Mouse (Mus musculus) ES-Bruce4 (cell line): ENCODE results near the gene Mier3.
"Not testable (repeated sequence)": the region's sequence is repeated elsewhere in the genome, so short reads cannot be mapped to it uniquely, and the experiment has no call there.

Experiments used
- CTCF ChIP-seq: IDR thresholded peaks from one replicate; pipeline ENCODE4 v1.8.1; 2011; ENCODE audit warnings: low read depth, low read length
- EP300 ChIP-seq: IDR thresholded peaks from 2 replicates; pipeline ENCODE4 v1.6.1; 2011; ENCODE audit warnings: low read depth, low read length; ENCODE audit not compliant: insufficient read depth

GRCm38 (mm10) chr13:111703952-111704351 is 23.2 kb downstream of the Mier3 start:
- not testable (repeated sequence) for TF ChIP-seq CTCF, EP300
